Mouse (Mus musculus): ENCODE results near the gene Rhd.

DNA sequence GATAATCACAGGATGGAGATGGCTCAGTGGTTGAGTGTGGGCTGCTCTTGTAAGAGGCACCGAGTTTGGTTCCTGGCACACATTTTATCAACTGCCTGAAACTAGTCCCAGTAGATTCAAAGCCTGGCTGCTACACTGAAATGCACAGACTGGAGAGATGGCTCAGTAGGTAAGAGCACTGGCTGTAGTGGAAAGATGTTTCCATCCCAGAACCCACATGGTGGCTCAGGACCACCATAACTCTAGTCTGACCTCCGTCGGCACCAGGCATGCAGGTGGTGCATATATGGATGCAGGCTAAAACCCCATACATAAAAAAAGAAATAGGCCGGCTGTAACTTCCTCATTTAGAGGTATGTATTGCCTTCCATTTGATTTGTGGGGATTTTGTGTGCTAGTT lies 65.2 kb downstream of the Rhd start:
- TF ChIP-seq POLR2A (IDR thresholded peaks at IDR 0.05; ENCODE audit: low read depth, low read length) (no peak), IRF4 (IDR thresholded peaks at IDR 0.05; ENCODE audit: low read depth, low read length) (no peak)

Measured in CH12.LX (cell line).